17 mouse cellular contexts compared by ENCODE assay signal in the genomic region with DNA sequence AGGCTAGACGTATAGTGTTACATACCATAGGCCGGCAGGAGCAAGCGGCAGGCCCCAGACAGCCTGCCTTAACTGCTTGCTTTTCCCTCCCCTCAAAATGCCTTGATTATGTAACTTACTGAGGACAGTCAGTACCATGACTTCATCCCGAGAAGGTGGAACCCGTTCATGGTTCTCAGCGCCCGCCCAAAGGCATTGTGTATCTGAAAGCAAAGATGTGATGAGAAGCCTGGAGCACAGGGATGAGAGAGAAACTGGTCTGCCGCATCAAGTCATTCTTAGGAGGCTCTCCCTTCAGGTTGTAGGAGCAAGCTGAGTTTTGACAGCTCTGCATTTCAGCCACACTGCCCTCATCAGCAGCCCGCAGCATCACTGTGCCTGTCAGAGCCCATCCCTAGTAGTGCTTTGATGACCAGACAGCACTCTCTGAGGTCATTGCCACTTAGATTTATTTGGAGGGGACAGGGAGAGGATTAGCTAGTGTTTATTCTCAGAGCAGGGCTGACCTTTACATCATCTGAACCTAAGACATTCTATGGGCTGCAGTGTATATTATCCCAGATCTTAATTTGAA. TPM values are rescaled to one million over a fixed set of nuclear protein-coding genes. Genes with fewer than 3 reads are reported as not detected.
A peak's percentile ranks its signal among the peaks of the same experiment; 100 is the strongest.
DNase-seq lines count a peak whose midpoint lies in the region; ATAC-seq lines count a peak whose summit lies in the region.
"Had no signal": no experiment of that assay in that cellular context is flagged by ENCODE, and none has a peak within 500 bp of the region (broad histone marks: within the 10 kb centered on the region; RNA-seq: fewer than 3 reads in every experiment).

No protein-coding gene starts in this region.

- no peak for DNase-seq in heart, postnatal 36 days
- DNase-seq in lung, postnatal 36 days: peak; percentile 41
- DNase-seq in lung, postnatal 25 days (ENCODE audit: low spot score): no peak
- DNase-seq in urinary bladder, postnatal 4 days (ENCODE audit: low spot score in 2 of 2): no peak
- DNase-seq in right cerebral cortex, postnatal 25 days: no peak
- DNase-seq: adrenal gland, postnatal 25 days; B cell, adult 2 months; cerebellum, postnatal 25 days; kidney, postnatal 4 days; liver, embryonic 13.5 days; thymus, postnatal 36 days had no signal

- peaks cover 35% of the 10 kb centered on the region for H3K4me1 ChIP-seq in heart, embryonic 11.5 days (ENCODE audit: control insufficient read depth, insufficient read depth, low read length)
- H3K4me1 ChIP-seq in limb, embryonic 12.5 days (replicated peaks): peaks cover 50% of the 10 kb centered on the region

- no peak overlapping the region for H3K9ac ChIP-seq in heart, embryonic 11.5 days (ENCODE audit: low read depth, low read length)
- no peak overlapping the region for H3K9ac ChIP-seq in limb, embryonic 12.5 days (replicated peaks)
- H3K9ac ChIP-seq: liver, embryonic 13.5 days; neural tube, embryonic 12.5 days had no signal

- intact Hi-C loops in heart, postnatal 36 days (cut with DNase I): no loop called here

- 53% methylated on average over 9 of the region's 9 CpGs for WGBS in heart, embryonic 11.5 days (ENCODE audit: insufficient replicate concordance)
- WGBS in limb, embryonic 12.5 days: 47% methylated on average over 9 of the region's 9 CpGs

- no peak overlapping the region for H3K4me2 ChIP-seq in heart, embryonic 11.5 days
- H3K4me2 ChIP-seq in limb, embryonic 12.5 days: no peak overlapping the region
- H3K4me2 ChIP-seq: liver, embryonic 13.5 days had no signal

- H3K27ac ChIP-seq in heart, embryonic 11.5 days (ENCODE audit: low read depth, low read length): peak overlapping the region; percentile 22; the same call in 1 of the 2 replicates
- 0 out of 2 replicates have a peak overlapping the region, but pooled peaks have one; percentile 19 for H3K27ac ChIP-seq in limb, embryonic 12.5 days
- H3K27ac ChIP-seq: left cerebral cortex, adult 2 months; liver, embryonic 13.5 days; macrophage; neural tube, embryonic 12.5 days had no signal

- H3K36me3 ChIP-seq in heart, embryonic 11.5 days (ENCODE audit: control insufficient read depth, insufficient read depth, low read length): no peaks in the 10 kb centered on the region
- no peaks in the 10 kb centered on the region for H3K36me3 ChIP-seq in limb, embryonic 12.5 days
- H3K36me3 ChIP-seq: liver, embryonic 13.5 days; neural tube, embryonic 12.5 days had no signal

- no peaks in the 10 kb centered on the region for H3K27me3 ChIP-seq in heart, embryonic 11.5 days (ENCODE audit: control insufficient read depth, insufficient read depth, low read length)
- no peaks in the 10 kb centered on the region for H3K27me3 ChIP-seq in limb, embryonic 12.5 days
- H3K27me3 ChIP-seq: liver, embryonic 13.5 days; neural tube, embryonic 12.5 days had no signal

- H3K9me3 ChIP-seq in heart, embryonic 11.5 days (replicated peaks; ENCODE audit: control insufficient read depth, low read length): no peaks in the 10 kb centered on the region
- H3K9me3 ChIP-seq in limb, embryonic 12.5 days: no peaks in the 10 kb centered on the region
- H3K9me3 ChIP-seq: liver, embryonic 13.5 days; neural tube, embryonic 12.5 days had no signal

- ATAC-seq in heart, embryonic 11.5 days (replicated peaks; ENCODE audit: insufficient number of reproducible peaks, low FRiP score, low TSS enrichment): no peak
- no peak for ATAC-seq in limb, embryonic 12.5 days (ENCODE audit: insufficient number of reproducible peaks, insufficient read depth, low FRiP score, low TSS enrichment, low read depth)
- ATAC-seq: midbrain, embryonic 16.5 days had no signal

- no peak overlapping the region for H3K4me3 ChIP-seq in heart, embryonic 11.5 days (ENCODE audit: low read depth, low read length)
- no peak overlapping the region for H3K4me3 ChIP-seq in limb, embryonic 12.5 days (replicated peaks)
- H3K4me3 ChIP-seq: left cerebral cortex, adult 2 months; liver, embryonic 13.5 days; neural tube, embryonic 12.5 days had no signal

RNA-seq across cellular contexts. Expression of gene Parva, which starts 45.5 kb away (rescaled TPM):
- polyA plus RNA-seq in heart, embryonic 11.5 days (2014; fragmentation: Nextera tagmentation; extraction: Ambion mirVana): 83.3 and 93.3 TPM in 2 replicates
- total RNA-seq in heart, postnatal 36 days (2021): 10 to 100 TPM; 55.3 to 56.4 TPM
- 82.7 and 92.5 TPM in 2 replicates for polyA plus RNA-seq in limb, embryonic 12.5 days (2016; fragmentation: Nextera tagmentation; extraction: Ambion mirVana)
